In the genomic region with DNA sequence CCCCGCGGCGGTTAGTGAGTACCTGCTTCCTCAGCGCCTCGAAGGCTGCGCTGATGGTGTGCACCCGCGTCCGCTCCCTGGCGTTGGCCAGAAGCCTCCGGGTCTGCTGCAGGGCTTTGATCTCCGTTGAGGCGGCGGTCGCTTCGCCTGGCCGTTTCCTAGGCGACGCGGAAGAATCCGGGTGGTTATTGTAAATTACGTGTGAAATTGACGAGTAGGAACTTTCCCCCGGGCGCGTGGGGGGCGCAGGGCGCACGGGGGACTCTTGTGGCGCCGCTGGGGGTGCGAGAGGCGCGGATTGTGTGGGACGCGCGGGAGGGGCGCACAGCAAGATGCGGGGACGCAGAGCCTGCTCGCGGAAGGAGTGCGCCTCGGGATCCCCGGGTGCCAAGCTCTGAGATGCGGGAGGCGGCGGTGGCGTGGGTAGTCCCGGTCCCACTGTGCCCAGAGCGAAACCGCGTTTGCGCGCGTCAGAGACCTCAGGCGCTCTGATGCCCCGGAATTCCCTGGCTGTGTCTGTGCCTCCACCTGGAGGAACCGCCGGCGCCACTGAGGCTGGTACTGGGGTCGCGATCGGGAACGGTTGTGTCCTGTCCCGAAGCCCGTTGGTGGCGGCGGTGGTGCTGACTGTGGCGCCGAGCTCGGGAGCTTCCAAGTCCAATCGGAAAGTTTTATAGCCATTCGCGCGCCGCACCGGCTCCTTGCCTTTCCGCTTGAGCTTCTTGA, we compare ENCODE assay signal across 8 mouse cellular contexts. TPM values are rescaled to one million over a fixed set of nuclear protein-coding genes. Genes with fewer than 3 reads are reported as not detected.
DNase-seq lines count a peak whose midpoint lies in the region; ATAC-seq and TF ChIP-seq lines count a peak whose summit lies in the region.

No protein-coding gene starts in this region.

- no peak for TF ChIP-seq CTCF in liver, adult 2 months (IDR thresholded peaks at IDR 0.05; ENCODE audit: low read depth, low read length)

- peak; percentile 26 to 58 for DNase-seq in cerebellum, adult 18-20 months
- DNase-seq in cerebellum, adult 9-11 months: no peak
- DNase-seq in 3T3-L1 (ENCODE audit: low read depth, low spot score): peak; percentile 63
- DNase-seq in embryo, embryonic 10 days (ENCODE audit: low spot score): peak; percentile 84
- DNase-seq in heart, postnatal 4 days: peak; percentile 59
- no peak for DNase-seq in liver, adult 2 months (ENCODE audit: extremely low read depth, low read depth, low spot score)
- no peak for DNase-seq in ovary, adult 18-20 months (ENCODE audit: low spot score)

- peaks cover 35% of the 10 kb centered on the region for H3K4me1 ChIP-seq in liver, adult 2 months (ENCODE audit: control insufficient read depth, insufficient read depth, low read length)
- H3K4me1 ChIP-seq in neural tube, embryonic 13.5 days (replicated peaks): peaks cover 62% of the 10 kb centered on the region

- TF ChIP-seq POLR2A in liver, adult 2 months (IDR thresholded peaks at IDR 0.05; ENCODE audit: extremely low read depth, insufficient read depth, low read length): 0 out of 2 replicates have a peak, but pooled peaks have one; percentile 6

- no peaks in the 10 kb centered on the region for H3K36me3 ChIP-seq in liver, adult 2 months (ENCODE audit: control insufficient read depth, insufficient read depth, low read length)
- no peaks in the 10 kb centered on the region for H3K36me3 ChIP-seq in neural tube, embryonic 13.5 days

- H3K9ac ChIP-seq in liver, adult 2 months (ENCODE audit: low read depth, low read length): peak overlapping the region; percentile 80
- peak overlapping the region; percentile 69 for H3K9ac ChIP-seq in neural tube, embryonic 13.5 days

- H3K4me2 ChIP-seq in neural tube, embryonic 13.5 days: peak overlapping the region; percentile 100

- no peaks in the 10 kb centered on the region for H3K9me3 ChIP-seq in neural tube, embryonic 13.5 days

- peaks cover 19% of the 10 kb centered on the region; the same call in 1 of the 2 replicates for H3K79me2 ChIP-seq in liver, adult 2 months (ENCODE audit: control insufficient read depth, insufficient read depth, low read length)

- H3K4me3 ChIP-seq in liver, adult 2 months (ENCODE audit: insufficient read depth, low read depth, low read length): peak overlapping the region; percentile 61
- H3K4me3 ChIP-seq in neural tube, embryonic 13.5 days: peak overlapping the region; percentile 56

- ATAC-seq in neural tube, embryonic 13.5 days (ENCODE audit: low read depth): peak; percentile 56

- WGBS in liver, adult 2 months: under 1% methylated on average over 78 of the region's 79 CpGs
- under 1% methylated on average over 79 of the region's 79 CpGs for WGBS in neural tube, embryonic 13.5 days

- peak overlapping the region; percentile 67 for H3K27ac ChIP-seq in liver, adult 2 months (replicated peaks; ENCODE audit: insufficient read depth, low read depth, low read length)
- peak overlapping the region; percentile 57 for H3K27ac ChIP-seq in neural tube, embryonic 13.5 days (replicated peaks)

- H3K27me3 ChIP-seq in liver, adult 2 months (ENCODE audit: control insufficient read depth, insufficient read depth, low read length): no peaks in the 10 kb centered on the region
- peaks cover 97% of the 10 kb centered on the region for H3K27me3 ChIP-seq in neural tube, embryonic 13.5 days

RNA-seq across cellular contexts. Expression of a gene that starts 0.8 kb away (rescaled TPM):
- 1 to 10 TPM; 7.2 to 8.6 TPM for total RNA-seq in heart, postnatal 4 days (2021)
- total RNA-seq in liver, adult 2 months (2014; rRNA removed): 5.1 and 15.4 TPM in 2 replicates
- polyA plus RNA-seq in liver, adult 2 months (2012; rRNA removed): 22.9 and 28.7 TPM in 2 replicates
- 3.9 and 4.7 TPM in 2 replicates for polyA plus RNA-seq in neural tube, embryonic 13.5 days (2015; fragmentation: Nextera tagmentation; extraction: Ambion mirVana)

Comparison
In these comparisons a context has a peak if more than half of its experiments do, and no peak if none do; other contexts are left out.
1. DNase-seq: peak in cerebellum, adult 18-20 months (2 of 2), 3T3-L1 (single experiment), embryo, embryonic 10 days (single experiment) and heart, postnatal 4 days (single experiment); none in cerebellum, adult 9-11 months (single experiment), liver, adult 2 months (single experiment) and ovary, adult 18-20 months (single experiment).